Mouse (Mus musculus): ENCODE results near the gene H13. TPM values are rescaled to one million over a fixed set of nuclear protein-coding genes. Genes with fewer than 3 reads are reported as not detected.

The H13 gene
- polyA plus RNA-seq, 1 experiment = 95.2 TPM

DNA sequence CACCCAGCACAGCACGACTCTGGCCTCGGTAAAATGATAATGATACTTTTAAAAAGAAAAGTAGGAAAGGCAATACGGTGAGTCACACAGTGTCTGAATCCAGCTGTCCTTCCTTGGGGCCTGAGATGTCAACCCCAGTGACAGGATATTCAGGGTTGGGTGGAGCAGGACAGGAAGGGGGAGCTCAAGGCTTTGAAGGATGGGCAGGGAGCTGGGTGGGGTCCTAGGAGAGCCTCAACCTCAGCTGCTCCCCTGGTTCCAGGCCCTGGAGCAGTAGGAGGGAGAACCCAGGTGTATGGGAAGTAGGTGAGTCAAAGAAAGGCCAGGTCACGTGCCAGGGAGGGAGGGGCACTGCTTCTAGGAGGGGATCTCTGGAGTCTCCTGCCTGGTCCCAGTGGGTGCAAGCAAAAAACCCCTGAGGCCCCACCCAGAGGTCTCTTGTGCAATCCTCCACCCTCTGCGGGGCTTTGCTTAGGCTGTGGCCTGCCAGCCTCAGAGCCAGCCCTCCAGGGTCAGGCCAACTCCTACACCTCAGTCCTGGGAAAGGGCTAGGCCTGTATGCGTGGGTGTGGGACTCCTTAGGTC lies 57.6 kb downstream of the H13 start:
- H3K4me1 ChIP-seq (ENCODE audit: control insufficient read depth, insufficient read depth, low read length) = no peaks in the 10 kb centered on the region
- TF ChIP-seq POLR2A (IDR thresholded peaks at IDR 0.05; ENCODE audit: borderline replicate concordance, low read depth, low read length) (no peak), CTCF (IDR thresholded peaks at IDR 0.05; ENCODE audit: low read depth, low read length) (no peak)
- H3K4me3 ChIP-seq (ENCODE audit: insufficient read depth, low read length) = no peak overlapping the region
- H3K27ac ChIP-seq (ENCODE audit: insufficient read depth, low read depth, low read length) = no peak overlapping the region

DNA sequence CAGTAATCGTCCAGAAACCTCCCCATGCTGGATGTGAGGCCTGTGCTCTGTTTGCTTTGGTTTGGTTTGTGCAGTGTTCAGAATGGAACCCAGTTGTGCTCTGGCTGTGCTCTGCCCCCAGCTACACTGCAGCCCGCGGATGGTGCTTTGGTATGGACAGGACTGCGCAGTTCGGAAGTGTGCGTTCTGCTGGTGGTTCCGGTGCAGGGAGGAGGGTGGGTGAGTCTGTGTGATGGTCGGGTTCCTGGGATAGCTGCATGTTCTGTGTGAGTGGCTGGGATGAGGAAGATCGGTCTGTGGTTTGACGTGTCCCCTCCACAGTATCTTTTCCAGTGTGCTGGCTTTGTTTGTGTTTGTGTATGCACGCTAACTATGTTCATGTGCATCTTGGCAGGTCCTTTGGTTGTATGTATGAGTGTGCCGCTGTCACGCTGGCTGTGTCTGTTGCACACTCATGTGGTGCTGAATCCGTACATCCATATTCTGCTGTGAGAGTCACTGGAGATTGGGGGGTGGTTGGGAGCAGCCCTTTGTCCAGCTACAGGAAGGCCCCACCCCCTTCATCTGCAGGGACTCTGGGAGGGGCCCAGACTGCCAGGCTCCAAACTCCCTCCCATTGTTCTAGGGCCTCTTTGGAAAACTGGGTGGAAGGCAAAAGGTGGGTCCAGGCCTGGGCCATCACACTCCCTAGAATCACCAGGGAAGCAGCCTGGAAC lies 58.7 kb downstream of the H13 start:
- H3K27ac ChIP-seq (ENCODE audit: insufficient read depth, low read depth, low read length) = no peak overlapping the region
- no peaks in the 10 kb centered on the region for H3K4me1 ChIP-seq (ENCODE audit: control insufficient read depth, insufficient read depth, low read length)
- TF ChIP-seq POLR2A (IDR thresholded peaks at IDR 0.05; ENCODE audit: borderline replicate concordance, low read depth, low read length) (no peak), CTCF (IDR thresholded peaks at IDR 0.05; ENCODE audit: low read depth, low read length) (no peak)
- no peak overlapping the region for H3K4me3 ChIP-seq (ENCODE audit: insufficient read depth, low read length)

DNA sequence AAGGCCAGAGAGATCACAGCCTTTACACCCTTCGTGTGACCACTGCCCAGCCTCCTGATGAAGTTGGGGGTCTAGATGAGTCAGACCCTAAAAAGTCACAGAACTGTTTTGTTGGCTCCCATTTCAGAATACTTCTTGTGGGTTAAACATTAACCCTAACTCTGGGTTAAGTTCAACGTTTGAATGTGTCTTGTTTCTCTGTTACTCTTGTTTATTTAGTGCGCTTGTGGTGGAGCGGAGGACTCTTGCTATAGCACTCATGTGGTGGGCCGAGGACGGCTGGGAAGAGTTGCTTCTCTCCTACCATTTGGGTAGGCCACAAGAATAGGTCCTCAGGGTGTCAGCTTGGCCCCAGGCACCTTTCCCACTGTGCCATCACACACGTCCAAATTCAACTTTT lies 59.3 kb downstream of the H13 start:
- no peak overlapping the region for H3K4me3 ChIP-seq (ENCODE audit: insufficient read depth, low read length)
- TF ChIP-seq POLR2A (IDR thresholded peaks at IDR 0.05; ENCODE audit: borderline replicate concordance, low read depth, low read length) = no peak
- TF ChIP-seq CTCF (IDR thresholded peaks at IDR 0.05; ENCODE audit: low read depth, low read length) = no peak
- H3K4me1 ChIP-seq (ENCODE audit: control insufficient read depth, insufficient read depth, low read length) = no peaks in the 10 kb centered on the region
- no peak overlapping the region for H3K27ac ChIP-seq (ENCODE audit: insufficient read depth, low read depth, low read length)

DNA sequence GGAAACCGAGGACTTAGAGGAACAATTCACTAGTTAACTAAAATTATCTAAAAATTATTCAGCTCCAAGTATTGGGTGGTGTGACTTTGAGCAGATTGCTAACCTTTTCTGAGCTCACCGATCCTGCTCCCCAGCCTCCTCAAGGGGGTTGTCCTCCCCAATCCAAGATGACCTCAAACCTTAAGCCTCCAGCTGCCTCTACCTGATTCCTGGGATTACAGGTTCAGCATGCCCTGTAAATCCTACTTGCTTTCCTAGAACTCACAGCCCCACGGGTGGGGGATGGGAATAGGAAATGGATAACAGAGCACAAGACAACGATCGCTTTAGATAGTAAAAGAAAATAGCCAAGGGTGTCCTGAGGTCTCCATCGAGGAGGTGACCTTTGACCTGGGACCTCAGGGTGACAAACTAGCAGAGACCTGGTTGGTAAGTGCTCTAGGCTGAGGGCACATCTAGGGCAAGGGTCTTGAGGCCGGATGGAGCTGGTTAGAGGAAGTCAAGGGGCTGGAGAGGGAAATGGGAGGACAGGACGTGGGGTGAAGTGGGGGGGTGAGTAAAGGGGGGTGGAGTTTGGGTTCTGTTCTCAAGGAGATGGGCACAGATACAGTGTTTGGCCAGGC lies 59.9 kb downstream of the H13 start:
- TF ChIP-seq POLR2A (IDR thresholded peaks at IDR 0.05; ENCODE audit: borderline replicate concordance, low read depth, low read length) (no peak), CTCF (IDR thresholded peaks at IDR 0.05; ENCODE audit: low read depth, low read length) (no peak)
- Histone ChIP-seq H3K4me3 (ENCODE audit: insufficient read depth, low read length) (no peak overlapping the region), H3K4me1 (ENCODE audit: control insufficient read depth, insufficient read depth, low read length) (no peaks in the 10 kb centered on the region), H3K27ac (ENCODE audit: insufficient read depth, low read depth, low read length) (no peak overlapping the region)

DNA sequence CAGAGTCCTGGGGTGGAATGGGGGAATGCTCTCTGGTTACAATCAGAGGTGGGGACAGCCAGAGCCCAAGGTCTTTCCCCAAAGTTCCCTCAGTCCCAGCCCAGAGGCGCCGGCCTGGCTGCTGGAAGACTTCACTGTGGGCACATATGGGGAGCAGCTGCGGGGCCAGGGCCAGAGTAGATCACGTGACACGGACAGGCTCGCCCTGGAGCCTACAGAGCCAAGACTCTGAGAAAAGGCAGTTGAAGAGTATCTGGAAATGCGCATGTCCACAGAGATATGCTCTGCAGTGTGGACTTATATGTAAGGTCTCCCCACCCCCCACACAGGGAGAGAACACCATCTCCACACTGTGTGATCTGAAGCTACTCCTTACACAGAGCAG lies 60.4 kb downstream of the H13 start:
- Histone ChIP-seq H3K4me1 (ENCODE audit: control insufficient read depth, insufficient read depth, low read length) (no peaks in the 10 kb centered on the region), H3K4me3 (ENCODE audit: insufficient read depth, low read length) (no peak overlapping the region), H3K27ac (ENCODE audit: insufficient read depth, low read depth, low read length) (no peak overlapping the region)
- TF ChIP-seq POLR2A (IDR thresholded peaks at IDR 0.05; ENCODE audit: borderline replicate concordance, low read depth, low read length) (no peak), CTCF (IDR thresholded peaks at IDR 0.05; ENCODE audit: low read depth, low read length) (no peak)

DNA sequence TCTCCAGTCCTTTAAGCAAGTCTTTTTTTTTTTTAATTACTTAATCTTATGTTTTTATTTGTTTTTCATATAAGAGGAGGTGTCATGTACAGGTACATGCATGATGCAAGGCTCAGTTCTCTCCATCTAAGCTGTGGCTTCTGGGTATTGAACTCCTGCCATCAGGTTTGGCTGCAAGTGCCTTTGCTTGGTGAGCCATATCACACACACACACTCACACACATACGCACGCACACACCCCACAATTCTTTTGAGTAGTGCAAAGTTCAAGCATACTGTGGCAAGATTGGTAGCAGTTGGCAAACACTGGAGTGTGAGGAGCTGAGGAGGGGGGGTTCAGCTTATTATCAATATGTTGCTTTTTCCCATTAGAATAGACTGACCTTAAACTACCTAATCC lies 63.9 kb downstream of the H13 start:
- TF ChIP-seq POLR2A (IDR thresholded peaks at IDR 0.05; ENCODE audit: borderline replicate concordance, low read depth, low read length) (no peak), CTCF (IDR thresholded peaks at IDR 0.05; ENCODE audit: low read depth, low read length) (no peak)
- H3K27ac ChIP-seq (ENCODE audit: insufficient read depth, low read depth, low read length) = no peak overlapping the region

DNA sequence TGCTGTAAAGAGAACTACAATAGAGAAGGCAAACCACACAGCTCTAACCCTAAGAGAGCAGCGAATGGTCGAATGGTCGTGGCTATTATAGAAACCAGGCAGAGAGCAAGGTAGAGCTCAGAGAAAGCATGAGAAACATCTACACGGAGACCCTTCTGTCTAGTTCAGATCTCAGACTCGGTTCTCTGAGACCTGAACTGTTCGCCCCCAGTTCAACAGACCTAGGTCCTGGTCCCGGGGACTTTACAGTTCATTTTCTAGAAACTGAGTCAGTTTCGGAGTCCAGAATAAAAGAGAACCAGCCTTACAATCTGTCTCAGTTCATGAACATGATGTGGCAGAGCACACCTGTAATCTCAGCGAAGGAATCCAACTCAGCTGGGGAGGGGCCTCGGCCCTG lies 65.2 kb downstream of the H13 start:
- TF ChIP-seq POLR2A (IDR thresholded peaks at IDR 0.05; ENCODE audit: borderline replicate concordance, low read depth, low read length) = no peak
- TF ChIP-seq CTCF (IDR thresholded peaks at IDR 0.05; ENCODE audit: low read depth, low read length) = no peak
- peaks cover 8% of the 10 kb centered on the region for H3K4me1 ChIP-seq (ENCODE audit: control insufficient read depth, insufficient read depth, low read length)
- no peak overlapping the region for H3K4me3 ChIP-seq (ENCODE audit: insufficient read depth, low read length)
- H3K27ac ChIP-seq (ENCODE audit: insufficient read depth, low read depth, low read length) = no peak overlapping the region

More for the DNA sequence above, 63.9 kb downstream of the H13 start:
- Histone ChIP-seq H3K4me3 (ENCODE audit: insufficient read depth, low read length) (no peak overlapping the region), H3K4me1 (ENCODE audit: control insufficient read depth, insufficient read depth, low read length) (peaks cover 3% of the 10 kb centered on the region; the same call in 1 of the 2 replicates)

DNA sequence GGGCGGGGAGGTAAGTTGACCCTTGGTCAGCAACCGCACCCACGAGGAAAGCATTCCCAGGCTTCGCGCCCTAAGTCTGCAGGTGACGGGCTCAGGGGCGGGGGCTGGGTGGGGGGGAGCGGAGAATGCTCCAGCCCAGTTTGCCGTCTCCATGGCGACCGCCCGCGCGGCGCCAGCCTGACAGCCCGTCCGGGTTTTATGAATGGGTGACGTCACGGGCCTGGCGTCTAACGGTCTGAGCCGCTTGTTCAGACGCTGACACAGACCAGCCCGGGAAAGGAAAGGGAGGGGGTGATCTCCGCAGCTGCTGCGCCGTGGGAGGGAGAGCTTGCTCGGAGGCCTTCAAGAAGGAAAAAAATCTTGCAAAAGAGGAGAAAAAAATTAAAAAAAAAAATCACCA lies 65.7 kb downstream of the H13 start:
- TF ChIP-seq CTCF (IDR thresholded peaks at IDR 0.05; ENCODE audit: low read depth, low read length) (no peak), POLR2A (IDR thresholded peaks at IDR 0.05; ENCODE audit: borderline replicate concordance, low read depth, low read length) (no peak)
- peak overlapping the region; percentile 30; the same call in 1 of the 2 replicates for H3K4me3 ChIP-seq (ENCODE audit: insufficient read depth, low read length)
- no peak overlapping the region for H3K27ac ChIP-seq (ENCODE audit: insufficient read depth, low read depth, low read length)
- peaks cover 10% of the 10 kb centered on the region for H3K4me1 ChIP-seq (ENCODE audit: control insufficient read depth, insufficient read depth, low read length)

DNA sequence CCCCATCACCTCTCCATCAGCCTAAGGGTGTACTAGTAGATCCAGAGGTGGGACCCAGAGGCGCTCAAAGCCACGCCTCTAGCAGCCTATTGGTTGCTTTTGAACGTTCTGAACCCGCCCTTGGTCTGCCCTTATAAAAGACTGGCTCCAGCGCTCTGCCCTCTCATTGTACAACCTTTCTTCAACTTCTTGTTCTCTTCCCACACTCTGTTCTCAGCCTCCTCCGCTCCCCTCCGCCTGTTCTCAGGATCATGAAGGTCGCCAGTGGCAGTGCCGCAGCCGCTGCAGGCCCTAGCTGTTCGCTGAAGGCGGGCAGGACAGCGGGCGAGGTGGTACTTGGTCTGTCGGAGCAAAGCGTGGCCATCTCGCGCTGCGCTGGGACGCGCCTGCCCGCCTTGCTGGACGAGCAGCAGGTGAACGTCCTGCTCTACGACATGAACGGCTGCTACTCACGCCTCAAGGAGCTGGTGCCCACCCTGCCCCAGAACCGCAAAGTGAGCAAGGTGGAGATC lies 66.9 kb downstream of the H13 start, which contains the start of gene Id1:
Id1 (plus strand) TSS at position 162 of the 512 bp plus-strand sequence.
- no peak for TF ChIP-seq CTCF (IDR thresholded peaks at IDR 0.05; ENCODE audit: low read depth, low read length)
- no peak for TF ChIP-seq POLR2A (IDR thresholded peaks at IDR 0.05; ENCODE audit: borderline replicate concordance, low read depth, low read length)
- Histone ChIP-seq H3K4me1 (ENCODE audit: control insufficient read depth, insufficient read depth, low read length) (peaks cover 19% of the 10 kb centered on the region), H3K27ac (ENCODE audit: insufficient read depth, low read depth, low read length) (no peak within 1 kb of the TSS), H3K4me3 (ENCODE audit: insufficient read depth, low read length) (peak within 1 kb of the TSS; percentile 52)

DNA sequence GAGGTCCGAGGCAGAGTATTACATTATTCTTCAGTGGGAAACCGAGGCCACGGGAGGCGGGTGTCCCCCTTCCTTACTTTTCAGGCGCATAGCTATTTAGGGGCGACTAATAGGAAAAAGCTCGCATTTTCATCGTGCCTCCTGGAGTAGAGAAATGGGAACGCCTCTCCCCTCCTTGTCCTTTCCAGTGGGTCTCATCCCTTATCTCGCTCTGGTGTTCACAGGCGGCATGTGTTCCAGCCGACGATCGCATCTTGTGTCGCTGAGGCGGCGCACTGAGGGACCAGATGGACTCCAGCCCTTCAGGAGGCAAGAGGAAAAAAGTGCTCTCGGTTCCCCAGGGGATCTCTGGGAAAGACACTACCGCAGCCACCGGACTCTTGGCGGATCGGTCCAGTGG lies 67.5 kb downstream of the H13 start:
- peaks cover 23% of the 10 kb centered on the region for H3K4me1 ChIP-seq (ENCODE audit: control insufficient read depth, insufficient read depth, low read length)
- no peak for TF ChIP-seq POLR2A (IDR thresholded peaks at IDR 0.05; ENCODE audit: borderline replicate concordance, low read depth, low read length)
- no peak for TF ChIP-seq CTCF (IDR thresholded peaks at IDR 0.05; ENCODE audit: low read depth, low read length)
- peak overlapping the region; percentile 52 for H3K4me3 ChIP-seq (ENCODE audit: insufficient read depth, low read length)
- no peak overlapping the region for H3K27ac ChIP-seq (ENCODE audit: insufficient read depth, low read depth, low read length)
